8 mouse cellular contexts compared by ENCODE assay signal in the genomic region with DNA sequence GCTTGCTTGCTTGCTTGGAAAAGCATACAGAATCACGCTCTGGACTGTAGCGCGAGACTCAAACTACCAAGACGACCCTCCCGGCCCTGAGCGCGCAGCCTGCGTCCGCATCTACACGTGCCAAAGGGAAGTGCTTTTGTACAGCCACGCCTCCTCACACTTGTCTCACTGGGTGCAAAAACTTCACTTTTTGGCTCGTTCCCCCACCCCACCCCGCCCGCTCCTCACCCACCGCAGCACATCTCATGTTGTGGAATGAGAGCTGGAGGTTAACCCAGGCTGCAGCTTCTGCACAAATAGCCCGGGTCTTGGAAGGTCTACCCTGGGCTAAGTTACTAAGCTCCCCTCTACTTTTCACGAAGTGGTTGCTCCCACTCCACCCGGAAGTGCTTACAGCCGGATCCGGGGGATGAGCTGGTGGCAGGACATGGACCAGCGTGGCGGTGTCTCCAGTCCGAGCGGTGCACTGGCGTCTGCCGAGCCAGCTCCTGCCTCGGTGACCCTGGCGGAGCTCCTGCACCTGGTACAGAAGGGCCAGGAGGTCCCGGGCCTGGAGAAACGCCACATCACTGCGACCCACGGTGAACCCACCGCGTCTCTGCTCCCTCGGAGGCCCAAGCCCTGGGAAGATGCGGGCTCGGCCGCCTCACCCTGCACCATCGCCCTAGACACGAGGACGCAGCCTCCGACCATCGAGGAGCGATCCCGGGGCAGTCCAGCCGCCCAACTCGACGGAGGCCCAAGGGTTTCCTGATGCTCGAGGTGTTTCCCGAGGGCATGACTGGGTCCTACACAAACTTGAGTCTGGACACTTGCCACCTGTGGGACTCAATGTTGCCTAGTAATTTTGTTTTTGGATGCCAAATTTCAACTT. TPM values are rescaled to one million over a fixed set of nuclear protein-coding genes. Genes with fewer than 3 reads are reported as not detected.
DNase-seq lines count a peak whose midpoint lies in the region; ATAC-seq lines count a peak whose summit lies in the region.

Gene 2310039H08Rik (plus strand): TSS at position 232 of the 874 bp plus-strand sequence.

- DNase-seq in CD4-positive helper T cell, adult 2 months (ENCODE audit: low read depth, low spot score): peak; percentile 86
- DNase-seq in brain, embryonic 18.5 days (ENCODE audit: low read depth, low spot score): peak; percentile 82
- peak; percentile 65 for DNase-seq in fibroblast of lung, adult 2 months (ENCODE audit: low read depth)
- DNase-seq in kidney, postnatal 14 days: peak; percentile 88
- DNase-seq in liver, embryonic 13.5 days: peak; percentile 74
- peak; percentile 93 for DNase-seq in neural tube, embryonic 10.5 days (ENCODE audit: extremely low spot score, low spot score)

- peak within 1 kb of the TSS; percentile 67 to 76 for H3K27ac ChIP-seq in heart, embryonic 14.5 days (replicated peaks in 1 of 2; ENCODE audit: control insufficient read depth in 1 of 2, insufficient read depth in 1 of 2, low read depth in 2 of 2, low read length in 2 of 2)
- H3K27ac ChIP-seq in liver, embryonic 13.5 days: peak within 1 kb of the TSS; percentile 87
- peak within 1 kb of the TSS; percentile 93 for H3K27ac ChIP-seq in stomach, embryonic 16.5 days (ENCODE audit: low read length)

- peaks cover 34% of the 10 kb centered on the region for H3K36me3 ChIP-seq in heart, embryonic 14.5 days (ENCODE audit: control insufficient read depth, insufficient read depth, low read length)
- peaks cover 37% of the 10 kb centered on the region for H3K36me3 ChIP-seq in liver, embryonic 13.5 days
- peaks cover 19% of the 10 kb centered on the region; the same call in 1 of the 2 replicates for H3K36me3 ChIP-seq in stomach, embryonic 16.5 days (ENCODE audit: control insufficient read depth, insufficient read depth, low read length)

- peak within 1 kb of the TSS; percentile 88 for H3K9ac ChIP-seq in heart, embryonic 14.5 days (ENCODE audit: low read length)
- peak within 1 kb of the TSS; percentile 90 for H3K9ac ChIP-seq in liver, embryonic 13.5 days
- peak within 1 kb of the TSS; percentile 88 for H3K9ac ChIP-seq in stomach, embryonic 16.5 days (ENCODE audit: low read length)

- peak; percentile 80 for ATAC-seq in heart, embryonic 14.5 days (ENCODE audit: insufficient number of reproducible peaks, insufficient read depth, low FRiP score, low read depth)
- peak; percentile 84 for ATAC-seq in liver, embryonic 13.5 days (ENCODE audit: low read depth)
- peak; percentile 89 for ATAC-seq in stomach, embryonic 16.5 days (ENCODE audit: insufficient read depth, low FRiP score)

- H3K27me3 ChIP-seq in heart, embryonic 14.5 days (ENCODE audit: control insufficient read depth, insufficient read depth, low read length): no peaks in the 10 kb centered on the region
- H3K27me3 ChIP-seq in liver, embryonic 13.5 days: no peaks in the 10 kb centered on the region
- H3K27me3 ChIP-seq in stomach, embryonic 16.5 days (ENCODE audit: control insufficient read depth, insufficient read depth, low read length): no peaks in the 10 kb centered on the region

- WGBS in heart, embryonic 14.5 days: under 1% methylated on average over 50 of the region's 50 CpGs
- 0% methylated on average over 50 of the region's 50 CpGs for WGBS in liver, embryonic 13.5 days (ENCODE audit: insufficient replicate concordance)
- WGBS in stomach, embryonic 16.5 days: under 1% methylated on average over 50 of the region's 50 CpGs

- H3K4me2 ChIP-seq in heart, embryonic 14.5 days (ENCODE audit: low read length): peak within 1 kb of the TSS; percentile 68
- H3K4me2 ChIP-seq in liver, embryonic 13.5 days: peak within 1 kb of the TSS; percentile 95
- H3K4me2 ChIP-seq in stomach, embryonic 16.5 days (ENCODE audit: low read depth, low read length): peak within 1 kb of the TSS; percentile 79

- no peaks in the 10 kb centered on the region for H3K9me3 ChIP-seq in heart, embryonic 14.5 days (ENCODE audit: control insufficient read depth, low read length)
- no peaks in the 10 kb centered on the region for H3K9me3 ChIP-seq in liver, embryonic 13.5 days (replicated peaks)
- no peaks in the 10 kb centered on the region for H3K9me3 ChIP-seq in stomach, embryonic 16.5 days (replicated peaks; ENCODE audit: control insufficient read depth, low read length)

- peaks cover 3 to 14% of the 10 kb centered on the region in 2 experiments for H3K4me1 ChIP-seq in heart, embryonic 14.5 days (ENCODE audit: control insufficient read depth in 2 of 2, insufficient read depth in 2 of 2, low read length in 2 of 2)
- H3K4me1 ChIP-seq in liver, embryonic 13.5 days (replicated peaks): peaks cover 25% of the 10 kb centered on the region
- H3K4me1 ChIP-seq in stomach, embryonic 16.5 days (ENCODE audit: control insufficient read depth, insufficient read depth, low read length): peaks cover 16% of the 10 kb centered on the region

- peak within 1 kb of the TSS; percentile 75 to 81 for H3K4me3 ChIP-seq in heart, embryonic 14.5 days (ENCODE audit: control insufficient read depth in 1 of 2, insufficient read depth in 1 of 2, low read depth in 1 of 2, low read length in 2 of 2)
- H3K4me3 ChIP-seq in liver, embryonic 13.5 days (replicated peaks): peak within 1 kb of the TSS; percentile 89
- peak within 1 kb of the TSS; percentile 92 for H3K4me3 ChIP-seq in stomach, embryonic 16.5 days (replicated peaks; ENCODE audit: low read length)

RNA-seq across cellular contexts. Expression of gene 2310039H08Rik, which starts in this region (rescaled TPM):
- polyA plus RNA-seq in heart, embryonic 14.5 days (2014; fragmentation: Nextera tagmentation; extraction: Ambion mirVana): 59.3 and 67.8 TPM in 2 replicates
- polyA plus RNA-seq in liver, embryonic 13.5 days (2015; fragmentation: Nextera tagmentation; extraction: Ambion mirVana): 44.5 and 51.4 TPM in 2 replicates
- 76.2 and 83.8 TPM in 2 replicates for polyA plus RNA-seq in stomach, embryonic 16.5 days (2015; fragmentation: Nextera tagmentation; extraction: Ambion mirVana)

Comparison
In these comparisons a context has a peak if more than half of its experiments do, and no peak if none do; other contexts are left out.
1. Peak in every context shown above with its lines: DNase-seq, ATAC-seq, H3K4me3 ChIP-seq and H3K27ac ChIP-seq.